Mouse (Mus musculus) cerebellum, adult 8-10 months (tissue): ENCODE data around the gene Tm9sf4.

Source experiments
- DNase-seq: peaks from one replicate; pipeline ENCODE4 v3.0.0; 2022

Tm9sf4 gene

DNA sequence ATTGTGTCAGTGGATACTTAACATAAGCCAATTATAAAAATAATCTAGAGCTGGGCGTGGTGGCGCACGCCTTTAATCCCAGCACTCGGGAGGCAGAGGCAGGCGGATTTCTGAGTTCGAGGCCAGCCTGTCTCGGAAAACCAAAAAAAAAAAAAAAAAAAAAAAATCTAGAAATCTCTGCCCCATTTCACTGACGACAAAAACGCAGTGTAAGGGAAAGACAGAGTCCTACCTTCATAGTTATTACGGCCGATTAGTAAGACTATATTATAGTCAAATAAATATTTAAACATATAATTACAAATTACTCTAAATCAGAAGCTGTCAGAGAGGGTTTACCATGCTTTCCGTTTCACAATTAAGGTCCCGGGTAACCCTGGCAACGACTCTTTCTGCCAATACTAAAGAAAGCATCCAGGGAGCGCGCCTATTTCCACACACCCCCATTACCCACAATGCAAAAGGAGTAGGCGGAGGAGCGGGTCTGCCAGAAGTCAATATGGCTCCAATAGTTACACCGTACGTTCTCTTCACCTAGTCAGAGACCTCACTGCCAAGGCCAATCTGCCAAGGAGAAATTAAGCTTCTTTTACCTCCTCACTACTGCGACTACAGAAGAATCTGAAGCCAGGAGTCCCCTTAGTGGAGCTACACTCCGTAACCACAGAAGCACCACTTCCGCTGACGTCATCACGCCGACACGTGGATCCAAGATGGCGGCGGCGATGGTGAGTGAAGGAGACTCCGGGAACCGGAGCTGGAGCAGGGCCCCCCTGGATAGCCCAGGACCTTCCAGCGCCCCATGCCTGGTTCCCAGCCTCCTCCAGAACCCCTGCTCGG lies at the start of gene Tm9sf4:
Gene Tm9sf4 (plus strand): TSS at position 460 of the 840 bp plus-strand sequence.
- DNase-seq, result peak; percentile 92

DNA sequence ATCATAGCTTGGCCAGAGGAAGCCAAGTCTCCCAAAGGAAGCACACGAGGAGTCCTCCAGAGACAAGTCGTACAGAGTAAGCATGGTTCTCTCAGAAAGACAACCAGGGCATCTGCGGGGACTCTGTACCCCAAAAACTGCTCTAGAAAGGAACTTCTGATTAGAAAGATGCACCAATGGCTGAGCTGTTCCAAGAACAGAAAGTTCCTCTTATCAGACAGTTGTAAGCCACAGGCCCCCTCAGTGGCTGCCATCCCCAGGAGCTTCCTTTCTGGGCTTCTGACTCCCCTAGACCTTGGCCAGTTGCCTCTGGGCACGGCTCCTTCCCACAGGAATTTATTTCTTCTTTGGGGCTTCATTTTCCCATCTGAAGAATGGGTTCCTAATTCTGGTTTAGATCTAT lies 45.4 kb upstream of the Tm9sf4 start:
- no peak for DNase-seq

GRCm38 (mm10) chr2:153117051-153117486 lies 44.0 kb upstream of the Tm9sf4 start:
- DNase-seq, result no peak

GRCm38 (mm10) chr2:153119488-153119887 lies 41.6 kb upstream of the Tm9sf4 start:
- no peak for DNase-seq

DNA sequence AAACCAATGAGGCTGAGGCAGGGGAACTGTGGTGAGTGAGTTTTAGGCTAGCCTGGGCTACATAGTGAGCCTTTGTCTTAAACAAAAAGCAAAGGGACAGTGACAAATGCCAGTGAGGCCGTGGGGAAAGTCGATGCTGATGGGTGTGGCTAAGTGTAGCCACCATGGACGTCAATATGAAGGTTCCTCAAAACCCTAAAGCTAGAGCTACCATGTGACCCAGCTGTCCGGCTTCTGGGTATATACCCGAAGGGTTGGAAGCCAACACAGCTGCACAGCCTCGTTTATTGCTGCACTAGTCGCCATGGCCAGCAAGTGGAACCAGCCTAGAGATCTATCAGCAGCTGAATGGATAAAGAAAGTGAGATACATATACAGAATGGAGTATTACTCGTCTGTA lies 41.0 kb upstream of the Tm9sf4 start:
- no peak for DNase-seq

DNA sequence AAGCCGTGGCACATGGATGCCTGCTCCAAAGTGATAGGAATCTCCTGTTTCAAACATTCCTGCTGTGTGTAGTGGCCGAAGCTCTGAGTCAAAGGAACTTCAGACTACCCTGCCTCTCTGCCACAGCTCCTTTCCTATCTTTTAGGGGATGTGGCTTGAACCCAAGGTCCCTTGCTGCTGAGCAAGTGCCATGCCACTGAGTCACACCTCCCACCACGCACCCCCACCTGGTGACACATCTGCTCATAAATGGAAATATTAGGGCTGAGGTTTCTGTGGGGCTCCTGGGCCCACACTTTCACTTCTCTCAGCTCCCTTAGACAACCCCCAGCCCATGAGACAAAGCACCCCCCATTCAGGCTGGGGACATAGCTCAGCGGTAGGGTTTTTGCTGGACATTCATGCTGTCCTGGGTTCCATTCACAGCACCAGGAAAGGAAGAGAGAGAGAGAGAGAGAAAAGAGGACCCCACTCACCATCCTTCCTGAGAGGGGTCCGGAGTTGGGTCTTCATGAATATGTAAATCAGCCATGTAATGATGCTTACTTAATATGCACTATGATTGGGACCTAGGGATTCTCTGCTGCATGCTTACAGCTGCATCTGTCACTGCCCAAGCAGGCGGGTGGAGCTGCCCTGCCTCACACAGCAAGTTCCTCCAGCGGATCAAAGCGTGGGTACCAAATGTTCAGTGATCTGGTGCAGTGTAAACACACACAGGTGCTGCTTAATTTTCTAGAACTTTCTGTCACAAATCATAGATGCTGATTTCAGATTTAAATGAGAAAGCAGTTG lies 39.1 kb upstream of the Tm9sf4 start:
- DNase-seq, result no peak

GRCm38 (mm10) chr2:153122701-153123100 lies 38.4 kb upstream of the Tm9sf4 start:
- no peak for DNase-seq

DNA sequence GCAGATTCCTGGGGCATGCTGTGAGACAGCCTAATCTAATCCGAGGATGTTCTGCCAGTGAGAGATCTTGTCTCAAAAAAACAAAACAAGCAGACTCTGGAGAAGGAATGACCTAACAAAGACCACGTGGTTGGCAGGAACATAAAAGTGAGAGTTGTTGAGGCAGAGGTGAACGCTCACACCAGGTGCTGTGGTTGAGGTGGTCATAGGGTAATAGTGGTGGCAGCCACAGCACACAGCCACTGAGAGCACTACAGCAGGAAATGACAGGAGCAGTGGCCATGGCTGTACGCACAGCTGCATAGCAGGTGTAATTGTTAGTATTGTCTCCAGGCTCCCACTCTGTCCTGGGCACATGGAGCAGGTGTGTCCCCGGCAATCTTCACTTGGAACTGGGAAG lies 35.2 kb upstream of the Tm9sf4 start:
- no peak for DNase-seq

DNA sequence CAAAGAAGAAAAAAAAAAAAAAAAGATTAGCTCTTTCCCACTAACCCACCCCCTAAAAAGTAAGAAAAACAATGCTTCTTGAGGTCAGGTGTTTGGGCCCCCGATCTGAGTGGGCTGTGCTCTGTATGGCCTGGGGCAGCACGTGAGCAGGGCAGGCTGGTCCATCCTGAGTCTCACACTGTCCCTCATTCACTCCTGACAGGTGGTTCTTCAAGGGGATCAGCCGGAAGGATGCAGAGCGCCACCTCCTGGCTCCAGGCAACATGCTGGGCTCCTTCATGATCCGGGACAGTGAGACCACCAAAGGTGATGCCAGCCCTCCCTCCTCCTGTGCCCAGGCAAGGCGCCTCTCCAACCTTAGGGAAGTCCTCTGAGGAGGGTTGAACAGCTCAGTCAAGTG lies 30.1 kb upstream of the Tm9sf4 start:
- DNase-seq, result no peak

GRCm38 (mm10) chr2:153134237-153134636 lies 26.9 kb upstream of the Tm9sf4 start:
- DNase-seq, result no peak

GRCm38 (mm10) chr2:153136211-153136610 lies 24.9 kb upstream of the Tm9sf4 start:
- DNase-seq, result no peak

DNA sequence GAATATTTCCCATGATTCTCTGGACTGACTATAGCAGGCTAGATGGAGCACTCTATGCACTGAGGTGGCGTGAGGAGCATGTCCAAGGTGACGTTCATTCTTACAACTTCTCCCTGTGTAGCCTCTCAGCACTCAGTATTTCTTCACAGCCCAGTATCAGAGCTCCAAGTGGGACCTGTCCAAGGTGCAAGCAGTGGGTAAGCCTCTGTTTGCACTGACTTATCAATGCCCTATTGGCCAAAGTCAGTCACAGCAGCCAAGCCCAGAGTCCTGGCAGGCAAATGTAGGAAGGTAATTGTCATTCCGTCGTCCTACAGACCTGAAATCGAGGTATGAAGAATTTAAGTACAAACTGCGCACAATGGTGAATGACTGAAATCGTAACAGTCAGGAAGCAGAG lies 21.9 kb upstream of the Tm9sf4 start:
- DNase-seq, result no peak

- no peak for DNase-seq
These were observed 21.0 kb upstream of the Tm9sf4 start for GRCm38 (mm10) chr2:153139996-153140613.

GRCm38 (mm10) chr2:153142620-153143199 lies 18.4 kb upstream of the Tm9sf4 start:
- DNase-seq, result peak; percentile 65

DNA sequence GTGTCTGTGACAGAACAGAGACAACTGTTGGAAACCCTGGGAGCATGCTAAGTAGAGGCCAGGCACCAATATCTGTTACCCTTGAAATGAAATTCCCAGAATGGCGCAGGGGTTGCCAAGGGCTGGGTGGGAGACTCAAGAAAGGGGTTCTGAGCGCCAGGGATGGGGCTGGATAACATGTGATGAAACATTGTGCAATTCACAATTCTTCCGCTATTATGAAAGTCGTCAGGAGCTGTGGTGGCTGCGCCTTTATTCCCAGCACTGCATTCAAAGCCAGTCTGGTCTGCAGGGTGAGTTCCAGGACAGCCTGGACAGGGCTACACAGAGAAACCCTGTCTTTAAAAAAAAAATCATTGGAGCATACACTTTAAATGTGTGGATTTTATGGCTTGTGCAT lies 15.8 kb upstream of the Tm9sf4 start:
- DNase-seq, result no peak

DNA sequence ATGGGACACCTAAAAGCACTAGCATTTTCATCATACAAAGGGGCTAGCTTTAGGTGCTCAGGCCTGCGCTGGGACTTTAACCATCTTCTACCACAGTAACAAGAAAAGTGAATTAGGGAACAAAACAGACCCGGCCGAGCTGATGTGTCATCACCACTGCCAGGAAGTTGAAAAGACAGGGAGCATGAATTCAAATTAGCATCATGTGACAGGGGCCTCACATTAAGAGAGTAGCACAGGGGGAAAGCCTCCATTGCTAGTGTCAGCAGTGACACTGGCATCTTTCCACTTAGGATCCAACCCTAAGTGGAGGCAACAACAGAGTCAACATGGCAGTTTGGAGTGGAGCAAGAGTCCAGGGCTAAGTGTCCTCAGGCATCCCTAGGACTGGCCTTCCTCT lies 13.9 kb upstream of the Tm9sf4 start:
- DNase-seq, result no peak

DNA sequence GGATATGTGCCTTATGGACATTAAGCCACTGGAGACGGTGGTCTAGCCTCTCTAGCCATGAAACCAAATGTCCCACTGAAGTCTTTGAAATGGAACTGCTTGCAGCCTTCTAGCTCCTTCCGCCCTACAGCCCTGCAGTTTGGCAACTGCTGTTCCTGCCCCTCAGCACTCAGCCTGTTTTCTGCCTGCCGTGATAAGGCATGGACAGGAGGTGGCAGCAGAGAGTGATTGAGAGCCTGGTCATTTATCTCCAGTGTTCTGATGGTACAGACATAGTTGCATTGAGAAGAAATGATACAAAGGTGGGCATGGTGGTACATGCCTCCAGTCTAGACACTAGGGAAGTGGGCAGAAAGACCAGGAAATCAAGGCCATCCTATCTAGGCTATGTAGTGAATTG lies 13.4 kb upstream of the Tm9sf4 start:
- DNase-seq, result peak; percentile 78

DNA sequence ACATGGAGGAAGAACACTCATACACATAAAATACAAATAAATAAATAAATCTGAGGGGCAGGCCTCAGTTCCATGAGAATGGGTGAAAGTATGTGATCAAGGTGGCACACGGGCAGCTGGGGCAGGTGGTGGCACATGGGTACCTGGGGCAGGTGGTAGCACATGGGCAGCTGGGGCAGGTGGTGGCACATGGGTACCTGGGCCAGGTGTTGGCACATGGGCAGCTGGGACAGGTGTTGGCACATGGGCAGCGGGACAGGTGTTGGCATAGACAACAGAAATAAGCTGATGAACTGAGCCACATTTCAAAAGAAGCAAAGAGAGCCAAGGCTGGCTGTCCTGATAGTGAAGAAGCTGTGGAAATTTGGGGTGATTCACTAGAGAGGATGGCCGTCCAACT lies 11.4 kb upstream of the Tm9sf4 start:
- DNase-seq, result no peak

DNA sequence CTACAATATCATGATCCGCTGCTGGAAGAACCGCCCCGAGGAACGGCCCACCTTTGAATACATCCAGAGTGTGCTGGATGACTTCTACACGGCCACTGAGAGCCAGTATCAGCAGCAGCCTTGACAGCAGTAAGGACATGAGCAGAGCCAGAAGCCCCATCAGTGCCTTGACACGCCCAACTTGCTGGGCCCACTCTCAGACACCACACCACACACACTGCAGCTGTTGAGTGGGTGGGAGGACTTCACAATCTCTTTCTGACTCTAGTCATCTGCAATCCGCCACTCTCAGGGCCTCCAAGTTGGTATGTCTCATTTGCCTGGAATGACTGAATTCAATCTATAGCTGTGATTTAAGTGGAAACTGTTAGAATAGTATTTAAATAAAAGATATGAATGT lies 10.1 kb upstream of the Tm9sf4 start:
- no peak for DNase-seq

GRCm38 (mm10) chr2:153151926-153152665 lies 9.0 kb upstream of the Tm9sf4 start:
- peak; percentile 36 for DNase-seq

GRCm38 (mm10) chr2:153153033-153153450 lies 8.1 kb upstream of the Tm9sf4 start:
- peak; percentile 41 for DNase-seq

DNA sequence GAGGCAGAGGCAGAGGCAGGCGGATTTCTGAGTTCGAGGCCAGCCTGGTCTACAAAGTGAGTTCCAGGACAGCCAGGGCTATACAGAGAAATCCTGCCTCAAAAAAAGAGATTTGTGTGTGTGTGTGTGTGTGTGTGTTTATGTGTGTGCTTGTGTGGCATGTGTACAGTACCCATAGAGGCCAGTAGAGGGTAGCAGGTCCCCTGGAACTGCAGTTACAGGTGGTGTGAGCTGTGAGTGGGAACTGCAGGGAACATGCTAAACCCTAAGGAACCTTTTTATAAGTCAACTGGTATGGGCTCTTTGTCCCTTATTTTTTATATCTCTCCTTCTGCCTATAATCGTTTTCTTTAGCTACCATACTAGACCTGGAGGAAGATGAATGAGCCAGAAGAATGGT lies 3.8 kb upstream of the Tm9sf4 start:
- no peak for DNase-seq

DNA sequence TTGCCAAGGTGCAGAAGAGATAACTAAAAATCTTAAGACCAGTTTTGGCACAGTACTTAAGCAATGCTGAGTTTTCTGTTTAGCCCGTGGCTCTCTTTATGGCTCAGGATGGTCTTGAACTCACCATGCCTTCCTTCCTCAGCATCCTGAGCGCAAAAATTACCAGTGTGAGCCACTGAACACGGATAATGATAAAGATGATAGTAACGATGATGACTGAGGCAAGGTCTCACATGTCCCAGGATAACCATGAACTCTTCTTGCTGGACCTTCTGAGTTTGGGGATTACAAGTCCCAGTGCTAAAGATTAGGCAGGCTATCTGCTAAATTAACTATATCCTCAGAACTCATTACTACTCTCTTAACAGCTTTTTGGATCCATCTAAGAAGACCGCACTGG lies 970 bp upstream of the Tm9sf4 start:
- no peak for DNase-seq
